Mouse (Mus musculus): ENCODE measurements around the gene Tmem270. TPM values are rescaled to one million over a fixed set of nuclear protein-coding genes. Genes with fewer than 3 reads are reported as not detected.

Gene Tmem270
- not detected in 2 replicates for polyA plus RNA-seq (2015; fragmentation: Nextera tagmentation; extraction: Ambion mirVana)

- WGBS: 87% methylated on average over 6 of the region's 6 CpGs
- H3K4me1 ChIP-seq: peaks cover 1% of the 10 kb centered on the region; the same call in 1 of the 2 replicates
- H3K27ac ChIP-seq: no peak within 1 kb of the TSS
- no peaks in the 10 kb centered on the region for H3K36me3 ChIP-seq
- H3K9ac ChIP-seq: no peak within 1 kb of the TSS
- no peaks in the 10 kb centered on the region for H3K27me3 ChIP-seq
- no peak within 1 kb of the TSS for H3K4me3 ChIP-seq
- H3K9me3 ChIP-seq: no peaks in the 10 kb centered on the region
- H3K4me2 ChIP-seq: no peak within 1 kb of the TSS
- ATAC-seq (ENCODE audit: borderline replicate concordance, extremely low read depth, low FRiP score, low TSS enrichment): no peak
These were observed at the start of gene Tmem270 for GRCm38 (mm10) chr5:134906633-134907032. TSS of gene Tmem270 (minus strand) at chr5:134906733.

GRCm38 (mm10) chr5:134955491-134955890 is 49.0 kb upstream of the Tmem270 start:
- H3K9ac ChIP-seq: no peak overlapping the region
- H3K36me3 ChIP-seq: no peaks in the 10 kb centered on the region
- H3K9me3 ChIP-seq: no peaks in the 10 kb centered on the region
- no peak for ATAC-seq (ENCODE audit: borderline replicate concordance, extremely low read depth, low FRiP score, low TSS enrichment)
- no peak overlapping the region for H3K4me3 ChIP-seq
- WGBS: 60% methylated on average over 5 of the region's 5 CpGs
- H3K4me1 ChIP-seq: peaks cover 22% of the 10 kb centered on the region
- no peak overlapping the region for H3K4me2 ChIP-seq
- no peak overlapping the region for H3K27ac ChIP-seq
- H3K27me3 ChIP-seq: no peaks in the 10 kb centered on the region

GRCm38 (mm10) chr5:134951053-134951884 is 44.7 kb upstream of the Tmem270 start:
- Histone ChIP-seq H3K4me3 (peak overlapping the region; percentile 4; the same call in 1 of the 2 replicates), H3K9me3 (no peaks in the 10 kb centered on the region), H3K27ac (peak overlapping the region; percentile 82), H3K4me2 (peak overlapping the region; percentile 40), H3K27me3 (peaks cover 7% of the 10 kb centered on the region), H3K9ac (no peak overlapping the region), H3K4me1 (peaks cover 38% of the 10 kb centered on the region), H3K36me3 (no peaks in the 10 kb centered on the region)
- ATAC-seq (ENCODE audit: borderline replicate concordance, extremely low read depth, low FRiP score, low TSS enrichment): no peak
- WGBS: 7% methylated on average over 19 of the region's 19 CpGs

GRCm38 (mm10) chr5:134948085-134948439 is 41.5 kb upstream of the Tmem270 start:
- Histone ChIP-seq H3K4me2 (no peak overlapping the region), H3K27ac (peak overlapping the region; percentile 92), H3K27me3 (peaks cover 18% of the 10 kb centered on the region), H3K4me1 (peaks cover 33% of the 10 kb centered on the region), H3K4me3 (no peak overlapping the region), H3K9ac (no peak overlapping the region), H3K36me3 (no peaks in the 10 kb centered on the region), H3K9me3 (no peaks in the 10 kb centered on the region)
- ATAC-seq (ENCODE audit: borderline replicate concordance, extremely low read depth, low FRiP score, low TSS enrichment): no peak
- 35% methylated on average over 4 of the region's 4 CpGs for WGBS

- H3K4me3 ChIP-seq: peak overlapping the region; percentile 48; the same call in 1 of the 2 replicates
- peak overlapping the region; percentile 92 for H3K27ac ChIP-seq
- H3K4me2 ChIP-seq: peak overlapping the region; percentile 51
- H3K4me1 ChIP-seq: peaks cover 33% of the 10 kb centered on the region
- H3K9ac ChIP-seq: no peak overlapping the region
- H3K9me3 ChIP-seq: no peaks in the 10 kb centered on the region
- no peak for ATAC-seq (ENCODE audit: borderline replicate concordance, extremely low read depth, low FRiP score, low TSS enrichment)
- 27% methylated on average over 5 of the region's 5 CpGs for WGBS
- no peaks in the 10 kb centered on the region for H3K36me3 ChIP-seq
- peaks cover 18% of the 10 kb centered on the region for H3K27me3 ChIP-seq
These were observed 41.0 kb upstream of the Tmem270 start for GRCm38 (mm10) chr5:134947420-134948084.

GRCm38 (mm10) chr5:134946857-134947255 is 40.3 kb upstream of the Tmem270 start, which contains the start of gene Cldn4:
TSS of gene Cldn4 (minus strand) at chr5:134946934.
- Histone ChIP-seq H3K9ac (peak within 1 kb of the TSS; percentile 53), H3K27ac (peak within 1 kb of the TSS; percentile 92)
- WGBS: 18% methylated on average over 11 of the region's 11 CpGs

GRCm38 (mm10) chr5:134946063-134946856 is 39.7 kb upstream of the Tmem270 start:
- Histone ChIP-seq H3K36me3 (no peaks in the 10 kb centered on the region), H3K4me3 (peak overlapping the region; percentile 48), H3K27ac (peak overlapping the region; percentile 92), H3K9me3 (no peaks in the 10 kb centered on the region), H3K4me1 (peaks cover 25% of the 10 kb centered on the region), H3K27me3 (peaks cover 18% of the 10 kb centered on the region), H3K4me2 (peak overlapping the region; percentile 51), H3K9ac (peak overlapping the region; percentile 53)
- WGBS: 17% methylated on average over 43 of the region's 43 CpGs
- no peak for ATAC-seq (ENCODE audit: borderline replicate concordance, extremely low read depth, low FRiP score, low TSS enrichment)

More at GRCm38 (mm10) chr5:134946857-134947255, 40.3 kb upstream of the Tmem270 start, which contains the start of gene Cldn4:
- Histone ChIP-seq H3K9me3 (no peaks in the 10 kb centered on the region), H3K27me3 (peaks cover 18% of the 10 kb centered on the region), H3K36me3 (no peaks in the 10 kb centered on the region), H3K4me2 (peak within 1 kb of the TSS; percentile 51), H3K4me3 (peak within 1 kb of the TSS; percentile 48), H3K4me1 (peaks cover 31% of the 10 kb centered on the region)
- peak; percentile 68 for ATAC-seq (ENCODE audit: borderline replicate concordance, extremely low read depth, low FRiP score, low TSS enrichment)

GRCm38 (mm10) chr5:134945266-134945959 is 38.9 kb upstream of the Tmem270 start:
- peak overlapping the region; percentile 53 for H3K9ac ChIP-seq
- H3K4me2 ChIP-seq: peak overlapping the region; percentile 51
- H3K4me3 ChIP-seq: peak overlapping the region; percentile 48
- no peak for ATAC-seq (ENCODE audit: borderline replicate concordance, extremely low read depth, low FRiP score, low TSS enrichment)
- no peaks in the 10 kb centered on the region for H3K9me3 ChIP-seq
- 34% methylated on average over 19 of the region's 19 CpGs for WGBS
- H3K27me3 ChIP-seq: peaks cover 18% of the 10 kb centered on the region
- H3K36me3 ChIP-seq: no peaks in the 10 kb centered on the region
- H3K4me1 ChIP-seq: peaks cover 17% of the 10 kb centered on the region
- H3K27ac ChIP-seq: peak overlapping the region; percentile 92

GRCm38 (mm10) chr5:134944179-134944578 is 37.6 kb upstream of the Tmem270 start:
- peak overlapping the region; percentile 48; the same call in 1 of the 2 replicates for H3K4me3 ChIP-seq
- WGBS: 58% methylated on average over 5 of the region's 5 CpGs
- no peaks in the 10 kb centered on the region for H3K36me3 ChIP-seq
- H3K27me3 ChIP-seq: peaks cover 18% of the 10 kb centered on the region
- no peak for ATAC-seq (ENCODE audit: borderline replicate concordance, extremely low read depth, low FRiP score, low TSS enrichment)
- peaks cover 17% of the 10 kb centered on the region for H3K4me1 ChIP-seq
- no peak overlapping the region for H3K9ac ChIP-seq
- peak overlapping the region; percentile 17; the same call in 1 of the 2 replicates for H3K27ac ChIP-seq
- H3K9me3 ChIP-seq: no peaks in the 10 kb centered on the region
- peak overlapping the region; percentile 51 for H3K4me2 ChIP-seq

GRCm38 (mm10) chr5:134942740-134943139 is 36.2 kb upstream of the Tmem270 start:
- H3K4me1 ChIP-seq: peaks cover 10% of the 10 kb centered on the region
- no peak overlapping the region for H3K4me2 ChIP-seq
- H3K9ac ChIP-seq: no peak overlapping the region
- no peak for ATAC-seq (ENCODE audit: borderline replicate concordance, extremely low read depth, low FRiP score, low TSS enrichment)
- no peak overlapping the region for H3K4me3 ChIP-seq
- 87% methylated on average over 2 of the region's 2 CpGs for WGBS
- H3K27ac ChIP-seq: no peak overlapping the region
- H3K36me3 ChIP-seq: no peaks in the 10 kb centered on the region
- H3K9me3 ChIP-seq: no peaks in the 10 kb centered on the region
- peaks cover 18% of the 10 kb centered on the region for H3K27me3 ChIP-seq
